Mouse (Mus musculus): Measurements from ENCODE around the gene Fuca1. TPM values are rescaled to one million over a fixed set of nuclear protein-coding genes. Genes with fewer than 3 reads are reported as not detected.

The Fuca1 gene
- polyA plus RNA-seq, 1 experiment from 2014 or later, result 78.2 TPM

- Histone ChIP-seq H3K4me3 (replicated peaks) (no peak overlapping the region), H3K4me1 (peaks cover 31% of the 10 kb centered on the region), H3K36me3 (no peaks in the 10 kb centered on the region), H3K4me2 (replicated peaks) (no peak overlapping the region), H3K9ac (no peak overlapping the region), H3K27me3 (no peaks in the 10 kb centered on the region), H3K27ac (replicated peaks) (0 out of 2 replicates have a peak overlapping the region, but pooled peaks have one; percentile 7), H3K9me3 (replicated peaks) (no peaks in the 10 kb centered on the region)
- ATAC-seq (ENCODE audit: insufficient number of reproducible peaks, low FRiP score, low TSS enrichment, low read depth), result no peak
- 31% methylated on average over 6 of the region's 6 CpGs for WGBS
Measured at GRCm38 (mm10) chr4:135879021-135879420, 41.5 kb upstream of the Fuca1 start.

- no peak for ATAC-seq (ENCODE audit: insufficient number of reproducible peaks, low FRiP score, low TSS enrichment, low read depth)
- 87% methylated on average over 6 of the region's 6 CpGs for WGBS
Measured at GRCm38 (mm10) chr4:135880018-135880417, 40.5 kb upstream of the Fuca1 start.

DNA sequence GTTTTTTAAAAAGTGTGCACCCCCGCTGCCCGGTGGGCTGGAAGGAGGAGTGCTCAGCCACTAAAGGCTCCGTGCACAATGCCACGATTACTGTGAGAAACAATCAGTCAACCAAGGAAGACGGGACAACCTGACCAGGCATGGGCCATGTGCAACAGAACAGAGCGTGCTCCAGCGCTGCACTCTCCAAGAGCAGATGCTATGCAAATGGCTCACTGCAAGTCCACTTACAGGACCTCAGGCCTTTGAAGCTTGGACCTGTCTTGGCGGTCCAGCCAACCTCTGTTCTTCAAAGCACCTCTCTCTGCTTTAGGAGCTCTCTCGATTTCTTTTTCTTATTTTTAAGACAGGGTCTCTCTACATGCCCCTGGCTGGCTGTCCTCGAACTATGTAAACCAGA, 40.0 kb upstream of the Fuca1 start:
- Histone ChIP-seq H3K4me1 (peaks cover 16% of the 10 kb centered on the region), H3K4me3 (replicated peaks) (no peak overlapping the region), H3K9me3 (replicated peaks) (no peaks in the 10 kb centered on the region), H3K27ac (replicated peaks) (no peak overlapping the region), H3K36me3 (no peaks in the 10 kb centered on the region), H3K27me3 (no peaks in the 10 kb centered on the region), H3K4me2 (replicated peaks) (no peak overlapping the region), H3K9ac (no peak overlapping the region)
- no peak for ATAC-seq (ENCODE audit: insufficient number of reproducible peaks, low FRiP score, low TSS enrichment, low read depth)
- WGBS, result 87% methylated on average over 10 of the region's 10 CpGs

More at GRCm38 (mm10) chr4:135880018-135880417, 40.5 kb upstream of the Fuca1 start:
- Histone ChIP-seq H3K9me3 (replicated peaks) (no peaks in the 10 kb centered on the region), H3K9ac (no peak overlapping the region), H3K36me3 (no peaks in the 10 kb centered on the region), H3K27ac (replicated peaks) (no peak overlapping the region), H3K27me3 (no peaks in the 10 kb centered on the region), H3K4me1 (peaks cover 21% of the 10 kb centered on the region), H3K4me3 (replicated peaks) (no peak overlapping the region), H3K4me2 (replicated peaks) (no peak overlapping the region)

- no peak overlapping the region for H3K9ac ChIP-seq
- no peak overlapping the region for H3K4me3 ChIP-seq (replicated peaks)
- no peaks in the 10 kb centered on the region for H3K9me3 ChIP-seq (replicated peaks)
- 74% methylated on average over 6 of the region's 6 CpGs for WGBS
- H3K4me1 ChIP-seq, result peaks cover 1% of the 10 kb centered on the region
- H3K27ac ChIP-seq (replicated peaks), result no peak overlapping the region
- H3K36me3 ChIP-seq, result no peaks in the 10 kb centered on the region
- no peaks in the 10 kb centered on the region for H3K27me3 ChIP-seq
- ATAC-seq (ENCODE audit: insufficient number of reproducible peaks, low FRiP score, low TSS enrichment, low read depth), result no peak
- H3K4me2 ChIP-seq (replicated peaks), result no peak overlapping the region
Measured at GRCm38 (mm10) chr4:135882023-135882422, 38.5 kb upstream of the Fuca1 start.

DNA sequence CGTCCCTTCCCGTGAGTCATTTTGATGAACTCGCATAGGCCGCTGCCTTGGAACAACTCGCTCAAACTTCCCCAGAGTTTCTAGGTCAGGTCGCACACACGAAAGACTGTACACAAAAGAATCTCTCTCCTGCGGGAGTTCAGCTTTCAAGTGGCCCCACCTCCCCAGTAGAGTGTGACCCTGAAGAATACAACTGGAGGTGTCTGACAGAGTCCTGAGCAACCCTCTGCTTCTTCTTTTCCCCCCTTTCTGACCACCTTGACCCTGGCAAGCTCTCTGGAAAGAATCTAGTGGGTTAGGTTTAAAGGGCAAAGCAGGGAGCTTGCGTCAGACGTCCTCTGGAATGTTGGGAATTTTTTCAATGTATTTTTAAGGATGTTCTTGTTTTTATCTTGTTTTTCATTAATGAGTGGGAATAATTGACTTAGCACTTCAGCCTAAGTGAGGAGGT, 37.1 kb upstream of the Fuca1 start:
- Histone ChIP-seq H3K36me3 (no peaks in the 10 kb centered on the region), H3K27me3 (no peaks in the 10 kb centered on the region), H3K27ac (replicated peaks) (no peak overlapping the region), H3K4me3 (replicated peaks) (no peak overlapping the region), H3K4me2 (replicated peaks) (no peak overlapping the region), H3K9me3 (replicated peaks) (no peaks in the 10 kb centered on the region), H3K9ac (no peak overlapping the region), H3K4me1 (no peaks in the 10 kb centered on the region)
- 37% methylated on average over 10 of the region's 10 CpGs for WGBS
- no peak for ATAC-seq (ENCODE audit: insufficient number of reproducible peaks, low FRiP score, low TSS enrichment, low read depth)

DNA sequence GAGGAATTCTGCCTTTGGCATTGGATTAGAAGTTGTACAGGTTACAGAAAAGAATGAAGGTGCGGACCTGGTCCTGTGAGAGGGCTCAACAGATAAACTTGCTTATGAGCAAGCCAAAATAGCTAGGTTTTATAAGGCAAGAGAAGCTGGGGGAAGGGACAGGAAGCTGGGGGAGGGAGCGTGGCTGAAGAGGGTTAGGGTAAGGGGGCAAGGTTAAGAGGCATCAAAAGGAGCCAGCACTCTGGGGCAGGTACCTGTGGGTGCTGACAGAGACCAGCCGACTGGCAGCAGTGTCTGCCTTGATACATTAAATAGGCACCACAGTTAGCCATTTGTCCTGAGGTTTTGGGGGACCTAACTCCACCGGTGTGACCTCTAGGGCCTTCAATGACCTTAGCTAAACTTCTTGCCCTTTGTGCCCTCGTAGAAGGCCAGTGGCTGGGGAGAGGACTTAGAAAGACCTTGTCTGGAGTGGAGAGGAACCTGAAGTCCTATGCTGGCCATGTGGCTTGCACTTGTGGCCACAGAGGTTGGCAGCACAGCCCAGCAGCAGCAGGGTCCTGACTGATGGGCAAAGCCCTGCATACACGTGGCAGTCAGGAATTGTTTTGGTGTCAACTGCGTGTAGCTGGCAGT, 36.5 kb upstream of the Fuca1 start:
- Histone ChIP-seq H3K9me3 (replicated peaks) (no peaks in the 10 kb centered on the region), H3K27ac (replicated peaks) (no peak overlapping the region), H3K9ac (no peak overlapping the region), H3K4me1 (no peaks in the 10 kb centered on the region), H3K36me3 (no peaks in the 10 kb centered on the region), H3K27me3 (no peaks in the 10 kb centered on the region), H3K4me3 (replicated peaks) (no peak overlapping the region), H3K4me2 (replicated peaks) (no peak overlapping the region)
- no peak for ATAC-seq (ENCODE audit: insufficient number of reproducible peaks, low FRiP score, low TSS enrichment, low read depth)
- WGBS, result 41% methylated on average over 7 of the region's 7 CpGs

- 41% methylated on average over 6 of the region's 6 CpGs for WGBS
- Histone ChIP-seq H3K9ac (no peak overlapping the region), H3K4me1 (no peaks in the 10 kb centered on the region), H3K36me3 (no peaks in the 10 kb centered on the region), H3K4me2 (replicated peaks) (no peak overlapping the region), H3K27me3 (no peaks in the 10 kb centered on the region), H3K9me3 (replicated peaks) (no peaks in the 10 kb centered on the region), H3K27ac (replicated peaks) (no peak overlapping the region), H3K4me3 (replicated peaks) (no peak overlapping the region)
- no peak for ATAC-seq (ENCODE audit: insufficient number of reproducible peaks, low FRiP score, low TSS enrichment, low read depth)
Measured at GRCm38 (mm10) chr4:135884531-135884930, 36.0 kb upstream of the Fuca1 start.

DNA sequence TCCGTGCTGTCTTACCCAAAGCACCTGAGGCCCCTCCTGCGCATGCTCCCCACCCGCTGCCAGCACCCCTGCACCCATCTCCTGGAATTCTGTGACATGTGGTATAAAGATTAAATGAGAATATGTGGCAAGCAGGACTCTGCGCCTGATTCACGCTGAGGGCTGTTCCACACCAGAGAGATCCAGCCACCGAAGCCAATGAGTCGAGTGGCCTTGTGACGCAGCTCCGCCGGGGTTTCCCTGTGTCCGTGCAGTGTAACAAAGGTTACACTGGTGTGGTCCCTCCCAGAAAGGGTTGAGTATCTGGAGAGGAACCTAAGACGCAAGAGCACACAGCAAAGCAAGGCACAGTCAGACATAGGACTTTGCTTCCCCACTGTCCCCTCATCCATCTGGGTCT, 34.9 kb upstream of the Fuca1 start:
- Histone ChIP-seq H3K9me3 (replicated peaks) (no peaks in the 10 kb centered on the region), H3K4me1 (no peaks in the 10 kb centered on the region), H3K9ac (no peak overlapping the region), H3K4me3 (replicated peaks) (no peak overlapping the region), H3K27me3 (no peaks in the 10 kb centered on the region), H3K4me2 (replicated peaks) (no peak overlapping the region), H3K27ac (replicated peaks) (no peak overlapping the region), H3K36me3 (no peaks in the 10 kb centered on the region)
- ATAC-seq (ENCODE audit: insufficient number of reproducible peaks, low FRiP score, low TSS enrichment, low read depth), result no peak
- 88% methylated on average over 12 of the region's 12 CpGs for WGBS

DNA sequence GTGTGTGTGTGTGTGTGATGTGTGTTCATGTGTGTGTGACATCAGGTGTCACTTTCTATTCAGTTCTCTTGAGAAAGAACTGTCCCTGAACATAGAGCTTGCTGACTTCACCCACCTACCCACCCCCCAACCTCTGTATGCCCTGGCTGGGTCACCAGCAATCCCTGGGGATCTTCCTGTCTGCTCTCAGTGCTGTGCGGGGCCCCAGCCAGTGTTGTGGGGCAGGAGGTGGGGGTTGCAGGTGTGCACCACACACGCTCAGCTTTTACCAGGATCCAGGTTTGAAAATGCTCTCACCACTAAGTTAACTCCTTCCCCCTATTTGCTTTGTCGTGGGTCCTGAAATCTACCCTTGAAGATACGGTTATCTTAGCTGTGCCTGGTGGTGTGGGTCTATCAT, 34.4 kb upstream of the Fuca1 start:
- Histone ChIP-seq H3K27me3 (no peaks in the 10 kb centered on the region), H3K9me3 (replicated peaks) (no peaks in the 10 kb centered on the region), H3K4me2 (replicated peaks) (no peak overlapping the region), H3K4me3 (replicated peaks) (no peak overlapping the region), H3K9ac (no peak overlapping the region), H3K27ac (replicated peaks) (no peak overlapping the region), H3K4me1 (no peaks in the 10 kb centered on the region), H3K36me3 (no peaks in the 10 kb centered on the region)
- no peak for ATAC-seq (ENCODE audit: insufficient number of reproducible peaks, low FRiP score, low TSS enrichment, low read depth)
- WGBS, result 82% methylated on average over 4 of the region's 4 CpGs

GRCm38 (mm10) chr4:135888448-135889057, 32.0 kb upstream of the Fuca1 start:
- ATAC-seq (ENCODE audit: insufficient number of reproducible peaks, low FRiP score, low TSS enrichment, low read depth), result no peak
- H3K27ac ChIP-seq (replicated peaks), result no peak overlapping the region
- H3K9ac ChIP-seq, result no peak overlapping the region
- WGBS, result 92% methylated on average over 24 of the region's 24 CpGs
- H3K4me3 ChIP-seq (replicated peaks), result no peak overlapping the region
- no peaks in the 10 kb centered on the region for H3K27me3 ChIP-seq
- no peaks in the 10 kb centered on the region for H3K9me3 ChIP-seq (replicated peaks)
- no peak overlapping the region for H3K4me2 ChIP-seq (replicated peaks)
- no peaks in the 10 kb centered on the region for H3K36me3 ChIP-seq
- no peaks in the 10 kb centered on the region for H3K4me1 ChIP-seq

DNA sequence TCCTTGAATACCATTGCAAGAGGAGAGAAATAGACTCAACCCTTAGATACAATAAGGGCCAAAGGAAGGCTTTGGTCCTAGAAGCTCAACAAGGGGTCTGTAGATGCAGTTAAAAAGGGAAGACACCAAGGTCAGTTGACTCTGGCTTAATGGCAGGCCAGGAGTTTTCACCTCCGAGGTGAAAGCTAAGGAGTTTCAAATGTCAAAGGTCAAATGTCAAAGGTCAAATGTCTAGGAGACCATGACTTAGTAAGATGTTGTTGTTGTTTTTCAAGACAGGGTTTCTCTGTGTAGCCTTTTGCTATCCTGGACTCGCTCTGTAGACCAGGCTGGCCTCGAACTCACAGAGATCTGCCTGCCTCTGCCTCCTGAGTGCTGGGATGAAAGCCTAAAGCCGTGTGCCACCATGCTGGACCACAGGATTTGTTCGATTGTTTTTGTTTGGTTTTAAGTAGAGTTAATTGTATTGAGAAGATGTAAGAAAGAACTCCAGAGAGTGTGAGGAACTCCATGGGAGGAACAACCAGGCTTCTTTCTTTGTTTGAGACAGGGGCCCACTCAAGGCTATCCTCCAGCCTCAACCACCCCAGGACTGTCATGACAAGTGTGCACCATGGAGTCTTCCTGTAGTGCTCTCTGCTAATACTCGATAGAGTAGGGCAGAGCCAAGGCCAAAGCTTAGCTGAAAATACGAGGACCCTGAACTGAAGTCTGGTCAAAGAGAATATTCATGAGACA, 31.2 kb upstream of the Fuca1 start:
- no peaks in the 10 kb centered on the region for H3K27me3 ChIP-seq
- H3K4me2 ChIP-seq (replicated peaks), result no peak overlapping the region
- H3K27ac ChIP-seq (replicated peaks), result no peak overlapping the region
- H3K9me3 ChIP-seq (replicated peaks), result no peaks in the 10 kb centered on the region
- no peaks in the 10 kb centered on the region for H3K4me1 ChIP-seq
- no peak for ATAC-seq (ENCODE audit: insufficient number of reproducible peaks, low FRiP score, low TSS enrichment, low read depth)
- 77% methylated on average over 7 of the region's 7 CpGs for WGBS
- H3K36me3 ChIP-seq, result no peaks in the 10 kb centered on the region
- H3K4me3 ChIP-seq (replicated peaks), result no peak overlapping the region
- no peak overlapping the region for H3K9ac ChIP-seq
